Mouse (Mus musculus) midbrain, postnatal 0 days (tissue): ENCODE data around the gene Aldoc. TPM values are rescaled to one million over a fixed set of nuclear protein-coding genes. Genes with fewer than 3 reads are reported as not detected.

Experiments
- ATAC-seq: fragments of 200-750 bp; cut with Nextera tagmentation; 2 replicates; pipeline ENCODE4 v1.8.0; 2017; ENCODE audit warnings: moderate number of reproducible peaks, mild to moderate bottlenecking, moderate TSS enrichment, moderate library complexity; ENCODE audit not compliant: low FRiP score
- DNase-seq: peaks from one replicate; pipeline ENCODE4 v3.0.0-alpha.2; 2015; ENCODE audit warnings: low spot score
- H3K27ac ChIP-seq: fragments of 300-500 bp; sonication (generic); 2 replicates; pipeline ENCODE4 v1.5.1; 2014; ENCODE audit warnings: low read depth, mild to moderate bottlenecking, low read length, mixed read lengths
- H3K27me3 ChIP-seq: fragments of 300-500 bp; sonication (generic); 2 replicates; pipeline ENCODE4 v1.6.1; 2014; ENCODE audit warnings: low read length, control low read depth, mixed read lengths; ENCODE audit not compliant: insufficient read depth
- H3K36me3 ChIP-seq: fragments of 300-500 bp; sonication (generic); 2 replicates; pipeline ENCODE4 v1.6.1; 2014; ENCODE audit warnings: low read length, control low read depth, mixed read lengths; ENCODE audit not compliant: insufficient read depth
- H3K4me1 ChIP-seq: fragments of 300-500 bp; sonication (generic); 2 replicates; pipeline ENCODE4 v1.6.1; 2014; ENCODE audit warnings: mild to moderate bottlenecking, control low read depth, antibody characterized with exemption, low read length, mixed read lengths; ENCODE audit not compliant: insufficient read depth
- H3K4me2 ChIP-seq: fragments of 300-500 bp; sonication (generic); 2 replicates; pipeline ENCODE4 v1.6.1; 2014; ENCODE audit warnings: low read depth, mild to moderate bottlenecking, low read length, mixed read lengths; ENCODE audit not compliant: poor library complexity, severe bottlenecking
- H3K4me3 ChIP-seq: fragments of 300-500 bp; sonication (generic); 2 replicates; pipeline ENCODE4 v1.5.1; 2014; ENCODE audit warnings: low read depth, mild to moderate bottlenecking, low read length, moderate library complexity
- H3K9ac ChIP-seq: fragments of 300-500 bp; sonication (generic); replicated peaks from 2 replicates; pipeline ENCODE4 v1.6.1; 2014; ENCODE audit warnings: mild to moderate bottlenecking, low read length, moderate library complexity, mixed read lengths; ENCODE audit not compliant: poor library complexity, severe bottlenecking
- H3K9me3 ChIP-seq: fragments of 300-500 bp; sonication (generic); 2 replicates; pipeline ENCODE4 v1.6.1; 2016; ENCODE audit warnings: low read length, control low read depth
- CTCF ChIP-seq: IDR thresholded peaks from 2 replicates; pipeline ENCODE4 v1.5.1; 2016; ENCODE audit warnings: antibody characterized with exemption, mild to moderate bottlenecking
- WGBS: fragments of 180-500 bp; shearing (Covaris S2); extraction: QIAGEN DNeasy Blood & Tissue Kit; methylation state at CpG from one replicate; pipeline ENCODE4 v1.1.7; 2014; 5-methylcytosine and 5-hydroxymethylcytosine counted together
- polyA plus RNA-seq: library from polyadenylated mRNA; unstranded; fragments of >200 nt; fragmentation: Nextera tagmentation; extraction: Ambion mirVana; gene quantifications from 2 replicates; pipeline ENCODE4 v1.2.1, GENCODE M21; 2015
- total RNA-seq: library from RNA; depleted of rRNA; stranded (reverse); fragments of >200 nt; gene quantifications from 2 replicates; pipeline ENCODE4 v1.2.3, GENCODE M21; 2014

Aldoc gene
- total and polyA plus RNA-seq, 2 experiments from 2014 or later: 224 to 359 TPM

- no peaks in the 10 kb centered on the region for H3K9me3 ChIP-seq
- no peak overlapping the region for H3K4me3 ChIP-seq
- H3K9ac ChIP-seq: no peak overlapping the region
- TF ChIP-seq CTCF: no peak
- H3K4me2 ChIP-seq: no peak overlapping the region
- H3K27ac ChIP-seq: no peak overlapping the region
- DNase-seq (no peak), ATAC-seq (no peak)
- no peaks in the 10 kb centered on the region for H3K36me3 ChIP-seq
- no peaks in the 10 kb centered on the region for H3K27me3 ChIP-seq
- WGBS: 84% methylated on average over 13 of the region's 13 CpGs
- no peaks in the 10 kb centered on the region for H3K4me1 ChIP-seq
Measured at GRCm38 (mm10) chr11:78363309-78364007, 40.7 kb downstream of the Aldoc start.

GRCm38 (mm10) chr11:78364103-78364502 lies 41.3 kb downstream of the Aldoc start:
- Histone ChIP-seq H3K9me3 (no peaks in the 10 kb centered on the region), H3K4me2 (no peak overlapping the region), H3K9ac (no peak overlapping the region), H3K36me3 (no peaks in the 10 kb centered on the region), H3K4me3 (no peak overlapping the region), H3K27me3 (no peaks in the 10 kb centered on the region), H3K27ac (no peak overlapping the region), H3K4me1 (no peaks in the 10 kb centered on the region)
- 48% methylated on average over 8 of the region's 8 CpGs for WGBS
- no peak for DNase-seq
- TF ChIP-seq CTCF: no peak
- ATAC-seq: no peak

GRCm38 (mm10) chr11:78367456-78368225 lies 44.9 kb downstream of the Aldoc start:
- H3K36me3 ChIP-seq: no peaks in the 10 kb centered on the region
- TF ChIP-seq CTCF: no peak
- no peak overlapping the region for H3K4me2 ChIP-seq
- H3K9me3 ChIP-seq: no peaks in the 10 kb centered on the region
- 92% methylated on average over 14 of the region's 15 CpGs for WGBS
- H3K4me1 ChIP-seq: no peaks in the 10 kb centered on the region
- H3K4me3 ChIP-seq: no peak overlapping the region
- H3K27ac ChIP-seq: no peak overlapping the region
- DNase-seq (no peak), ATAC-seq (no peak)
- H3K9ac ChIP-seq: no peak overlapping the region
- no peaks in the 10 kb centered on the region for H3K27me3 ChIP-seq

- no peak overlapping the region for H3K9ac ChIP-seq
- no peaks in the 10 kb centered on the region for H3K9me3 ChIP-seq
- H3K27ac ChIP-seq: no peak overlapping the region
- H3K36me3 ChIP-seq: no peaks in the 10 kb centered on the region
- H3K27me3 ChIP-seq: no peaks in the 10 kb centered on the region
- no peak for ATAC-seq
- H3K4me1 ChIP-seq: no peaks in the 10 kb centered on the region
- no peak overlapping the region for H3K4me3 ChIP-seq
- no peak overlapping the region for H3K4me2 ChIP-seq
- 92% methylated on average over 1 of the region's 1 CpGs for WGBS
- no peak for DNase-seq
- no peak for TF ChIP-seq CTCF
Measured at GRCm38 (mm10) chr11:78370389-78370788, 47.6 kb downstream of the Aldoc start.

- no peak for DNase-seq
- 92% methylated on average over 11 of the region's 11 CpGs for WGBS
- ATAC-seq: no peak
- no peaks in the 10 kb centered on the region for H3K9me3 ChIP-seq
- H3K27me3 ChIP-seq: no peaks in the 10 kb centered on the region
- no peaks in the 10 kb centered on the region for H3K36me3 ChIP-seq
- no peak overlapping the region for H3K4me2 ChIP-seq
- TF ChIP-seq CTCF: no peak
- H3K27ac ChIP-seq: no peak overlapping the region
- H3K4me3 ChIP-seq: no peak overlapping the region
- no peaks in the 10 kb centered on the region for H3K4me1 ChIP-seq
- H3K9ac ChIP-seq: no peak overlapping the region
Measured at GRCm38 (mm10) chr11:78371711-78372110, 48.9 kb downstream of the Aldoc start.

GRCm38 (mm10) chr11:78372166-78372565 lies 49.4 kb downstream of the Aldoc start:
- Histone ChIP-seq H3K9ac (no peak overlapping the region), H3K4me2 (no peak overlapping the region), H3K36me3 (no peaks in the 10 kb centered on the region), H3K27me3 (no peaks in the 10 kb centered on the region), H3K4me1 (no peaks in the 10 kb centered on the region), H3K4me3 (no peak overlapping the region), H3K9me3 (no peaks in the 10 kb centered on the region), H3K27ac (no peak overlapping the region)
- no peak for TF ChIP-seq CTCF
- ATAC-seq (no peak), DNase-seq (no peak)
- 90% methylated on average over 3 of the region's 3 CpGs for WGBS
